Mouse (Mus musculus) brain, embryonic 14.5 days (tissue): ENCODE measurements around the gene Slc4a2.

ENCODE experiments used
- CTCF ChIP-seq: fragments of 200-500 bp; IDR thresholded peaks from 2 replicates; pipeline ENCODE4 v1.5.1; 2012; ENCODE audit warnings: inconsistent platforms, mild to moderate bottlenecking, moderate library complexity, borderline replicate concordance; ENCODE audit not compliant: insufficient read depth, insufficient read length; ENCODE audit errors: extremely low read depth
- POLR2A ChIP-seq: fragments of 200-500 bp; IDR thresholded peaks from 2 replicates; pipeline ENCODE4 v1.6.1; 2012; ENCODE audit warnings: mild to moderate bottlenecking, inconsistent platforms, borderline replicate concordance; ENCODE audit not compliant: poor library complexity, insufficient read depth, insufficient read length, severe bottlenecking; ENCODE audit errors: extremely low read depth

- TF ChIP-seq POLR2A: no peak
- TF ChIP-seq CTCF: no peak
Observed at GRCm38 (mm10) chr5:24381486-24381885, 42.2 kb upstream of the Slc4a2 start.
